Mouse (Mus musculus) embryonic fibroblast, embryonic 13.5 days (primary cell): ENCODE measurements around the gene Mybpc2. TPM values are rescaled to one million over a fixed set of nuclear protein-coding genes. Genes with fewer than 3 reads are reported as not detected.

Source experiments
- H3K27ac ChIP-seq: 2 replicates; pipeline ENCODE4 v1.5.1; 2012; ENCODE audit warnings: low read length, control low read depth, inconsistent platforms; ENCODE audit not compliant: insufficient read depth
- H3K4me1 ChIP-seq: 2 replicates; pipeline ENCODE4 v1.6.1; 2011; ENCODE audit warnings: low read length; ENCODE audit not compliant: control insufficient read depth, insufficient read depth
- H3K4me3 ChIP-seq: 2 replicates; pipeline ENCODE4 v1.5.1; 2011; ENCODE audit warnings: mild to moderate bottlenecking, control low read depth, low read length; ENCODE audit not compliant: insufficient read depth
- CTCF ChIP-seq: IDR thresholded peaks from 2 replicates; pipeline ENCODE4 v1.5.1; 2011; ENCODE audit warnings: mild to moderate bottlenecking, control low read depth, low read length, moderate library complexity, borderline replicate concordance; ENCODE audit not compliant: insufficient read depth
- POLR2A ChIP-seq: IDR thresholded peaks from 2 replicates; pipeline ENCODE4 v1.6.1; 2011; ENCODE audit warnings: low read depth, mild to moderate bottlenecking, control low read depth, low read length, moderate library complexity
- polyA plus RNA-seq: library from polyadenylated mRNA; stranded (reverse); fragments of >200 nt; gene quantifications from 2 replicates; pipeline ENCODE4 v1.2.4, GENCODE M21; 2011; ENCODE audit warnings: low read depth; ENCODE audit not compliant: missing spikeins, insufficient read length

Gene Mybpc2
- polyA plus RNA-seq, result not detected in 2 replicates

- Histone ChIP-seq H3K27ac (no peak within 1 kb of the TSS), H3K4me1 (0 out of 2 replicates have a peak, but pooled peaks cover 5% of the 10 kb centered on the region), H3K4me3 (no peak within 1 kb of the TSS)
- TF ChIP-seq CTCF (no peak), POLR2A (no peak)
Measured at GRCm38 (mm10) chr7:44524502-44524901, at the start of gene Mybpc2. TSS of gene Mybpc2 (minus strand) at chr7:44524656.

- H3K4me1 ChIP-seq, result no peaks in the 10 kb centered on the region
- TF ChIP-seq POLR2A (no peak), CTCF (no peak)
Measured at GRCm38 (mm10) chr7:44572956-44573484, 48.6 kb upstream of the Mybpc2 start.

GRCm38 (mm10) chr7:44572213-44572701 lies 47.8 kb upstream of the Mybpc2 start, which contains the start of gene Napsa:
TSS of gene Napsa (plus strand) at chr7:44572380.
- no peak within 1 kb of the TSS for H3K27ac ChIP-seq
- no peak within 1 kb of the TSS for H3K4me3 ChIP-seq
- TF ChIP-seq CTCF, result no peak
- no peak for TF ChIP-seq POLR2A
- no peaks in the 10 kb centered on the region for H3K4me1 ChIP-seq

More at GRCm38 (mm10) chr7:44572956-44573484, 48.6 kb upstream of the Mybpc2 start:
- Histone ChIP-seq H3K27ac (no peak overlapping the region), H3K4me3 (no peak overlapping the region)

- Histone ChIP-seq H3K27ac (no peak overlapping the region), H3K4me1 (no peaks in the 10 kb centered on the region), H3K4me3 (no peak overlapping the region)
- TF ChIP-seq POLR2A, result no peak
- no peak for TF ChIP-seq CTCF
Measured at GRCm38 (mm10) chr7:44571811-44572210, 47.4 kb upstream of the Mybpc2 start.

- Histone ChIP-seq H3K4me1 (no peaks in the 10 kb centered on the region), H3K4me3 (no peak overlapping the region), H3K27ac (no peak overlapping the region)
- no peak for TF ChIP-seq POLR2A
- TF ChIP-seq CTCF, result no peak
Measured at GRCm38 (mm10) chr7:44570989-44571388, 46.5 kb upstream of the Mybpc2 start.

DNA sequence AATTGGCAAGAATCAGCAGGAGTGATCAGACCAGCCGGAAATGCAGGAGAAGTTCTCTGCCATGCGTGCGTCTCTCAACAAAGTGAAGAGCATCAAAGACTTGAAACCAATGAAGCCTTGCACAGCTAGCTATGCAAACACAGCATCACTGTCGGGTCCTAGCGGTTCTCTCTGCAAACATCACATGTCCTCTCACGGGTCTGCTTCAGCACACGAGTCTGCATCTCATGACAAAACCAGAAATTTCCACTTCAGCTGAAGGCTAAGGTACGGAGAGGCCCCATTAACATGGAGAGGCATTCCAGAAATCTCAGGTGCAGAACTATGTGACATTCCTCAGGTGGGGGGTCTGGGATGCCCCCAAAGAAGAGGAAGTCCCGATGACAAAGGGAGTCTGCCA lies 44.3 kb upstream of the Mybpc2 start:
- Histone ChIP-seq H3K4me3 (no peak overlapping the region), H3K4me1 (no peaks in the 10 kb centered on the region), H3K27ac (no peak overlapping the region)
- TF ChIP-seq CTCF (no peak), POLR2A (no peak)

GRCm38 (mm10) chr7:44565414-44565813 lies 41.0 kb upstream of the Mybpc2 start:
- H3K27ac ChIP-seq, result no peak overlapping the region
- H3K4me1 ChIP-seq, result no peaks in the 10 kb centered on the region
- TF ChIP-seq POLR2A, result no peak
- no peak for TF ChIP-seq CTCF
- no peak overlapping the region for H3K4me3 ChIP-seq

- TF ChIP-seq CTCF, result no peak
- TF ChIP-seq POLR2A, result no peak
- no peaks in the 10 kb centered on the region for H3K4me1 ChIP-seq
- H3K4me3 ChIP-seq, result no peak overlapping the region
- no peak overlapping the region for H3K27ac ChIP-seq
Measured at GRCm38 (mm10) chr7:44564486-44564885, 40.0 kb upstream of the Mybpc2 start.

- no peak for TF ChIP-seq CTCF
- TF ChIP-seq POLR2A, result no peak
- Histone ChIP-seq H3K4me1 (no peaks in the 10 kb centered on the region), H3K4me3 (no peak overlapping the region), H3K27ac (no peak overlapping the region)
Measured at GRCm38 (mm10) chr7:44563284-44563683, 38.8 kb upstream of the Mybpc2 start.

DNA sequence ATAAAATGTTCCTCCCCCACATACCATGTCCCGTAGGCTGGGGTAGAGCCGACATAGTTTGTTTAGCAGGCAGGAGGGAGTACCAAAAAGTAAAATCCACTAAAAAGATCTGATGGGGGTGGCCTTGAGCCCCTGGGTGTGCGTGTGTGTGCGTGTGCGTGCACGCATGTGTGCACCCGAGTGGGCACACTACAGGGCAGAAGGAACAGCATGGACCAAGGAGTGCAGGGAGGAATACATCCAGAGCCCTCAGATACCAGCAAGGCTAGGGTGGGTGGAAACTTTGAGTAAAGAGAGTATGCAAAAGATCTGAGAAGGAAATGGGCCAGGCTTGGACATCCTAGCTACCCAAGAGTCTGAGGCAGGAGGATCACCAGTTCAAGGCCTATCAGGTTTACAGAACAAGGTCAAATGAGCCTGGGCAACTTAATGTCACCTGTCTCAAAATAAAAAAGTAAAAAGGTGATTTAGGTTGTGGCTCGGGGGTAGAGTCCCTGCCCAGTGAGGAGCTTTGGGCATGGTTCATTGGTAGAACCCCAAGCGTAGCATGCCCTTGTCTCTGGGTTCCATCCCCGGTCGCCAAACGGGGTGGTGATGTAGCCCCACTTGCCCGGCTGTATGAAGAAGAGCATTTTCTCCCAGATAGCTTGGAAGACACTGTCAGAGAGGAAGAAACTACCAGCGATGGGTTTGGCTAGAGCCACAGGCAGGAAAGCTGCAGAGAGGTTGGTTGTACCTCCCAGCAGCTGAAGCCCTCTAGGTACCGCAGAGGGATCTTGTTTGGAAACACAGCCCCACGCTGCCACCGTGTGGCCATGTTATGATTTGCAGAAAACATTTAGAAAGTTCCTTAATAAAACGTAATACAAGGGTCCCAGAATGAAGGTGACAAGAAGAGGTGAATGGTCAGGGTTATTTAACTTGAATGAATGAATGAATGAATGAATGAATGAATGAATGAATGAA lies 36.3 kb upstream of the Mybpc2 start:
- no peak for TF ChIP-seq POLR2A
- TF ChIP-seq CTCF, result peak; percentile 70; the same call in 1 of the 2 replicates
- Histone ChIP-seq H3K4me1 (no peaks in the 10 kb centered on the region), H3K27ac (no peak overlapping the region), H3K4me3 (no peak overlapping the region)
